9 mouse cellular contexts compared by ENCODE assay signal in the genomic region with DNA sequence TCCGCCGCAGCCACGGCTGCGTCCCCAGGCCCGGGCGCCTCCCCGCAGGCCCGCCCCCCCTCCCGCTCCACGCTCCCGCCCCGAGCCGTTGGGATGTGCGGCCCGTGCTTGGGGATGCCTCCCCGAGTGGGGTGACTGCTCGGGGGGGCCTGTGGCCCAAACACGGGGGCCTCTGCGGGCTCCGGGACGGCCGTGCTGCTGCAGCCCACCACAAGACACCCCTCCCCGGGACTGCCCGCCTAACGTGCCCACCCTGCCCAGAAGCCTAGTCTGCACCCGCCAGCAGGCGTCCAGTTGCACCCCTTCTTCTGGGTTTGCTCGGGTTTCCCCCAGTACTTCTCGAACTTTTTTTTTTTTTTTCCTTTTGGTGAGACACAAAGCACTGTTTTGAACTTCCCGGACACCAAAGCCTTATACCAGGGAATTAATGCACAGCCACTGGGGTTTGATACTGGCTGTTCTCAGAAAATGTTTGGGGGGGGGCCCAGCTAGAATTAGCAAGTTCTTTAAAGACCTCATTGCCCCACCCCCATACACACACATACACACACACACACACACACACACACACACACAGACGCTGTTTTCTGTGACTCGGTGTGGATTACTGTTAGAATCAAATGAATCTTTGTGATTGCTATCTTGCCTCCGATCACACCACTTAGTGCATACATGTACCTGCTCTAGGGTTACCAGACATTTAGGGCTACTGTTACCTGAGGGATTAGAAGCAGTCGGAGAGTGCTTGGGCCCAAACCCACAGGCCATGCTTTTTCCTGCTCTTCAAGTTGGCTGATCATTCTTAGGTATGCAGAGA. TPM values are rescaled to one million over a fixed set of nuclear protein-coding genes. Genes with fewer than 3 reads are reported as not detected.
DNase-seq lines count a peak whose midpoint lies in the region; ATAC-seq and TF ChIP-seq lines count a peak whose summit lies in the region.
"Had no signal": no experiment of that assay in that cellular context is flagged by ENCODE, and none has a peak within 500 bp of the region (broad histone marks: within the 10 kb centered on the region; RNA-seq: fewer than 3 reads in every experiment).

No protein-coding gene starts in this region.

- peak overlapping the region; percentile 89 for H3K27ac ChIP-seq in kidney, embryonic 16.5 days (ENCODE audit: low read length)
- H3K27ac ChIP-seq in ES-E14 (ENCODE audit: insufficient read depth, low read depth, low read length, poor library complexity, severe bottlenecking), result peak overlapping the region; percentile 83
- H3K27ac ChIP-seq in hindbrain, postnatal 0 days, result peak overlapping the region; percentile 49; the same call in 1 of the 2 replicates
- H3K27ac ChIP-seq in midbrain, embryonic 14.5 days (replicated peaks; ENCODE audit: low read depth, low read length), result 0 out of 2 replicates have a peak overlapping the region, but pooled peaks have one; percentile 26

- H3K4me1 ChIP-seq in kidney, embryonic 16.5 days (ENCODE audit: insufficient read depth, low read length), result peaks cover 19% of the 10 kb centered on the region
- H3K4me1 ChIP-seq in ES-E14 (ENCODE audit: control insufficient read depth in 2 of 2, insufficient read depth in 2 of 2, low read length in 2 of 2, poor library complexity in 1 of 2), result peaks cover 0 to 2% of the 10 kb centered on the region in 2 experiments; a peak in 2 of 4 replicates
- H3K4me1 ChIP-seq in hindbrain, postnatal 0 days (ENCODE audit: insufficient read depth, low read length), result no peaks in the 10 kb centered on the region
- H3K4me1 ChIP-seq in midbrain, embryonic 14.5 days (ENCODE audit: control insufficient read depth, insufficient read depth, low read length), result peaks cover 18% of the 10 kb centered on the region

- no peak for DNase-seq in kidney, postnatal 36 days
- no peak for DNase-seq in ES-E14 (ENCODE audit: low read depth, low spot score)
- peak; percentile 33 to 40 for DNase-seq in cerebellum, postnatal 14 days
- DNase-seq in hindbrain, postnatal 0 days (ENCODE audit: low spot score), result no peak
- DNase-seq in midbrain, embryonic 14.5 days, result no peak
- DNase-seq in left cerebral cortex, adult 9 months (ENCODE audit: low spot score in 2 of 2), result no peak
- no peak for DNase-seq in frontal cortex, postnatal 36 days (ENCODE audit: low spot score in 2 of 2)

- 2% methylated on average over 22 of the region's 34 CpGs for WGBS in kidney, embryonic 16.5 days
- 4% methylated on average over 33 of the region's 34 CpGs for WGBS in hindbrain, postnatal 0 days
- WGBS in midbrain, embryonic 14.5 days, result 3% methylated on average over 28 of the region's 34 CpGs

- peak overlapping the region; percentile 86 for H3K9ac ChIP-seq in kidney, embryonic 16.5 days (replicated peaks; ENCODE audit: low read length)
- peak overlapping the region; percentile 85 for H3K9ac ChIP-seq in ES-E14 (ENCODE audit: insufficient read depth, low read depth, low read length, poor library complexity, severe bottlenecking)
- H3K9ac ChIP-seq in hindbrain, postnatal 0 days (replicated peaks; ENCODE audit: low read length), result peak overlapping the region; percentile 41
- H3K9ac ChIP-seq in midbrain, embryonic 14.5 days (replicated peaks; ENCODE audit: low read length), result peak overlapping the region; percentile 48; the same call in 1 of the 2 replicates

- in situ Hi-C loops in ES-E14 (cut with MboI; ENCODE audit: low sequenced_read_pairs in 2 of 2, unreplicated experiment in 2 of 2), result no loop called here

- H3K4me2 ChIP-seq in kidney, embryonic 16.5 days (replicated peaks; ENCODE audit: low read depth, low read length), result peak overlapping the region; percentile 94
- peak overlapping the region; percentile 97 for H3K4me2 ChIP-seq in hindbrain, postnatal 0 days (ENCODE audit: low read depth, low read length)
- H3K4me2 ChIP-seq in midbrain, embryonic 14.5 days (ENCODE audit: low read length), result peak overlapping the region; percentile 96

- ATAC-seq in kidney, embryonic 16.5 days (ENCODE audit: low FRiP score, low TSS enrichment), result peak; percentile 36
- no peak; the same call in 1 of the 2 replicates for ATAC-seq in hindbrain, postnatal 0 days
- ATAC-seq in midbrain, embryonic 14.5 days (ENCODE audit: low FRiP score, low TSS enrichment), result no peak

- H3K36me3 ChIP-seq in kidney, embryonic 16.5 days (ENCODE audit: insufficient read depth, low read length), result peaks cover 11% of the 10 kb centered on the region; the same call in 1 of the 2 replicates
- H3K36me3 ChIP-seq in ES-E14 (ENCODE audit: control insufficient read depth, insufficient read depth, low read length, poor library complexity, severe bottlenecking), result peaks cover 16% of the 10 kb centered on the region
- peaks cover 3% of the 10 kb centered on the region; the same call in 1 of the 2 replicates for H3K36me3 ChIP-seq in hindbrain, postnatal 0 days (ENCODE audit: insufficient read depth, low read length)
- peaks cover 13% of the 10 kb centered on the region for H3K36me3 ChIP-seq in midbrain, embryonic 14.5 days (ENCODE audit: control insufficient read depth, insufficient read depth, low read length)

- no peaks in the 10 kb centered on the region for H3K27me3 ChIP-seq in kidney, embryonic 16.5 days (ENCODE audit: insufficient read depth, low read length)
- H3K27me3 ChIP-seq in hindbrain, postnatal 0 days (ENCODE audit: insufficient read depth, low read length), result no peaks in the 10 kb centered on the region
- H3K27me3 ChIP-seq in midbrain, embryonic 14.5 days (ENCODE audit: control insufficient read depth, insufficient read depth, low read length), result no peaks in the 10 kb centered on the region

- H3K4me3 ChIP-seq in kidney, embryonic 16.5 days (ENCODE audit: low read length), result peak overlapping the region; percentile 85
- peak overlapping the region; percentile 76 to 78 for H3K4me3 ChIP-seq in ES-E14 (ENCODE audit: insufficient read depth in 1 of 2, low read depth in 1 of 2, low read length in 2 of 2, poor library complexity in 1 of 2, severe bottlenecking in 1 of 2)
- peak overlapping the region; percentile 86 for H3K4me3 ChIP-seq in hindbrain, postnatal 0 days (ENCODE audit: low read length)
- H3K4me3 ChIP-seq in midbrain, embryonic 14.5 days (replicated peaks; ENCODE audit: low read depth, low read length), result peak overlapping the region; percentile 77

- no peak for TF ChIP-seq CTCF in hindbrain, postnatal 0 days (IDR thresholded peaks at IDR 0.05; ENCODE audit: low read depth)

- H3K9me3 ChIP-seq in kidney, embryonic 16.5 days (ENCODE audit: low read length), result no peaks in the 10 kb centered on the region
- no peaks in the 10 kb centered on the region for H3K9me3 ChIP-seq in ES-E14 (ENCODE audit: control insufficient read depth, insufficient read depth, low read depth, low read length)
- H3K9me3 ChIP-seq in hindbrain, postnatal 0 days (ENCODE audit: low read length), result no peaks in the 10 kb centered on the region
- no peaks in the 10 kb centered on the region for H3K9me3 ChIP-seq in midbrain, embryonic 14.5 days (ENCODE audit: control insufficient read depth, low read length)

TF ChIP-seq in ES-E14, 5 proteins besides CTCF, POLR2A, EP300 and RAD21:
- TF ChIP-seq MAFK (IDR thresholded peaks at IDR 0.05; ENCODE audit: insufficient read depth, low read depth, low read length), result no peak
- TF ChIP-seq HCFC1 (IDR thresholded peaks at IDR 0.05; ENCODE audit: borderline replicate concordance, insufficient read depth, low read length), result no peak
- TF ChIP-seq ZNF384 (IDR thresholded peaks at IDR 0.05; ENCODE audit: low read depth, low read length), result peak; percentile 90

RNA-seq across cellular contexts. Expression of a gene that starts 58.6 kb away (rescaled TPM):
- 0.42 TPM in 1 of 2 replicates, not detected in the other for polyA plus RNA-seq in kidney, embryonic 16.5 days (2015; fragmentation: Nextera tagmentation; extraction: Ambion mirVana)
- 0.48 TPM in 1 of 2 replicates, not detected in the other for total RNA-seq in ES-E14 (2012; rRNA removed)
- not detected in 2 replicates for total RNA-seq in hindbrain, postnatal 0 days (2014; rRNA removed)
- 1.6 and 6.1 TPM in 2 replicates for polyA plus RNA-seq in hindbrain, postnatal 0 days (2015; fragmentation: Nextera tagmentation; extraction: Ambion mirVana)
- not detected in 2 replicates for polyA plus RNA-seq in midbrain, embryonic 14.5 days (2014; fragmentation: Nextera tagmentation; extraction: Ambion mirVana)
- polyA plus RNA-seq: spleen, adult 2 months had no signal

Comparison
In these comparisons a context has a peak if more than half of its experiments do, and no peak if none do; other contexts are left out.
1. H3K27ac ChIP-seq: peak in every context shown above with its lines; median percentile 89 in kidney, embryonic 16.5 days; 83 in ES-E14; 49 in hindbrain, postnatal 0 days; 26 in midbrain, embryonic 14.5 days.
2. DNase-seq: peak in cerebellum, postnatal 14 days (2 of 2); none in kidney, postnatal 36 days (0 of 2), ES-E14 (single experiment), hindbrain, postnatal 0 days (single experiment), midbrain, embryonic 14.5 days (single experiment), left cerebral cortex, adult 9 months (0 of 2) and frontal cortex, postnatal 36 days (0 of 2).
3. Peak in every context shown above with its lines, with median percentiles within 50 percentile points of each other: H3K4me2 ChIP-seq, H3K4me3 ChIP-seq and H3K9ac ChIP-seq.